Mouse (Mus musculus): ENCODE results near the gene Mkrn3. TPM values are rescaled to one million over a fixed set of nuclear protein-coding genes. Genes with fewer than 3 reads are reported as not detected.

Mkrn3 gene
- 0.29 TPM for polyA plus RNA-seq (2014; fragmentation: Illumina TruSeq; extraction: RNeasy Lipid Tissue Mini Kit (QIAGEN cat#74804); ENCODE audit: low read depth, low replicate concordance)

DNA sequence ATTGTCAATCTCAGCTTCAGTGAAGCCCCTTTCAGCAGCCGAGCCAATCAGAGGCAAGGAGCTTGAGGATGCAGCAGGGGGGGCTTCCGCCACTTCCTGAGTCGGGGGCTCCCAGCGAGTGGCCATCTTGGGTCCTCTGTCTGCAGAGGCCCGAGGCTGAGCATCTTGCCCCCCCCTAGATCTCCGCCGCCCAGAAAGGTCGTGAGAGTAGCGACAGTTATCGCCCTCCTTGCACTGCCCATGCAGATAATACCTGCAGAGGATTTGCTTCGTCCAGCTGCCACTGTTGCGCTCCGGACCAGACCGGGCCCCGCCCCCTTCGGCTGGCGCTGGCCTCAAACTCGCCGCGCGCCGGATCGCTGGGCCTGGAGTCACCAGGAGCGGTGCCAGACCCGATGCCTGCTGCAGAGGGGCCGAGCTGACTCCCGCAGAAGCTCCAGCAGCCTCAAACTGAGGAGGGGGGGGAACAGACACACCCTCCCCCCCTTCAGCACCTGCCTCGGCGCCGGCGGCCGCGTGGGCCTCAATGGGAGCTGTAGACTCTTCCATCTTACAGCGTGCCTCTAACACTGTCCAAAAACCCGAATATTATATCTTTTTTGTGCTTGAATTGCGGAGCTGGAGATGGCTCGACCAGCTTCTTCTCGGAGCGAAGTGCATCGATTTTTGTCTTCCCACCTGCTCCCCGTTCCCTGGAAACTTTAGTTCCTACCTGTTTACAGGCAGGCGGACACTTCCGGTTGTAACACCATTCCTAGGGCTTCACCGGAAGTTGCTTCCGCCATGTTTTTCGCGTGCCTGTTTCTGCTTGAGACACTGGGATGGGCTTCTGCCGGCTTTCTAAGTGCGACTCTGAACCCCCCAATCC, at the start of gene Mkrn3:
TSS of gene Mkrn3 (minus strand) at position 647 of the 868 bp plus-strand sequence.

GRCm38 (mm10) chr7:62463878-62464755, 44.2 kb upstream of the Mkrn3 start, which contains the start of gene Peg12:
Gene Peg12, minus strand, starts transcription at chr7:62464510.

DNA sequence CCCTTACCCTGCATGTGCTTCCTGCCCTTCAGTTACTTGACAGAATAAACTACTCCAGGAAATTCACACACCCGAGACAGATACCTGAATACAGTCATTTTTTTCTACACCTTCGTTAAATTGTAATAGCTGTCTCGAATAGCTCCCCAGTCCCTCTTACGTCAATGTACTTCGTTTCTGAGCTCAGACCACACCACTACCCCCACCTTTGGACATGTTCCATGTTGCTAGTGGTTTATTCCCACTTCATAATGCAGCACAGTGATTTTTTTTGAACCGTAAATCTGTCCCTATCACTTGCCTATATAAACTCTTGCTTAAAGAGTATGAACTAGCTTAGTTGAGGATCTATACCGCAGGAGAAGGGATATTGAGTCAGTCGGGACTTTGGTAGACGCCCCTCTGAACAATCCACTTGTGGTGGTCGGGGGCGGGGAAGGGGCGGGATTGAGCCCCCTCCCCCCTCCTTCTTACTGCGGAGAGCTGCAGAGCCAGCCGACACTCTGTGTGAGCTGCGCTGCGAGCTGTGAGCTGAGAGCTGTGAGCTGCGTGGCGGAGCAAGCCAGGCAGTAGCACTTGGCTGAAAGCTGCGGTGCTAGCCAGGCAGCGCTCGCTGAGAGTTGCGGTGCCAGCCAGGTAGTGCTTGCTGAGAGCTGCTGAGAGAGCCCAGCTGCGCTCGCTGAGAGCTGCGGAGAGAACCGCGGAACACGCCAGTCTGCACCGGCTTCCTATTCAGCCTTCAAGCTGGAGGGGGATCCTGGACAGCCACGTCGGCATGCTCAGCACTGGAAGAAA, 43.2 kb downstream of the Mkrn3 start, which contains the start of gene Magel2:
TSS of gene Magel2 (plus strand) at position 501 of the 795 bp plus-strand sequence.

Other genes starting within 250 kb of the Mkrn3 start
- gene Ndn, start 73.6 kb downstream of the Mkrn3 start, polyA plus RNA-seq (2014; fragmentation: Illumina TruSeq; extraction: RNeasy Lipid Tissue Mini Kit (QIAGEN cat#74804); ENCODE audit: low read depth, low replicate concordance), result 0.16 TPM
- not detected for gene Magel2, start 43.1 kb downstream of the Mkrn3 start, polyA plus RNA-seq (2014; fragmentation: Illumina TruSeq; extraction: RNeasy Lipid Tissue Mini Kit (QIAGEN cat#74804); ENCODE audit: low read depth, low replicate concordance)
- 0.13 TPM for gene Peg12, start 44.4 kb upstream of the Mkrn3 start, polyA plus RNA-seq (2014; fragmentation: Illumina TruSeq; extraction: RNeasy Lipid Tissue Mini Kit (QIAGEN cat#74804); ENCODE audit: low read depth, low replicate concordance)